Mouse (Mus musculus) subcutaneous adipose tissue, adult 2 months (tissue): ENCODE data around the gene Taar7f. TPM values are rescaled to one million over a fixed set of nuclear protein-coding genes. Genes with fewer than 3 reads are reported as not detected.

Source experiments
- polyA plus RNA-seq: library from polyadenylated mRNA; depleted of rRNA; stranded (reverse); fragments of >200 nt; gene quantifications from 2 replicates; pipeline ENCODE4 v1.2.3, GENCODE M21; 2012; ENCODE audit warnings: low replicate concordance; rRNA removed

Taar7f gene
- polyA plus RNA-seq = not detected in 2 replicates

GRCm38 (mm10) chr10:24049210-24049609 lies at the start of gene Taar7f:
Taar7f (plus strand) TSS chr10:24049510.

GRCm38 (mm10) chr10:23999639-24000038 lies 49.7 kb upstream of the Taar7f start, which contains the start of gene Taar7b:
Taar7b (plus strand) TSS chr10:23999939.

GRCm38 (mm10) chr10:24026922-24027321 lies 22.4 kb upstream of the Taar7f start, which contains the start of gene Taar7d:
Taar7d (plus strand) TSS chr10:24027222.

GRCm38 (mm10) chr10:24037314-24037713 lies 12.0 kb upstream of the Taar7f start, which contains the start of gene Taar7e:
Taar7e (plus strand) TSS chr10:24037614.

GRCm38 (mm10) chr10:24076200-24076599 lies 26.9 kb downstream of the Taar7f start, which contains the start of gene Taar8a:
Taar8a (plus strand) TSS chr10:24076500.

GRCm38 (mm10) chr10:24092194-24092593 lies 42.9 kb downstream of the Taar7f start, which contains the start of gene Taar8b:
Taar8b (minus strand) TSS chr10:24092294.

Other genes starting within 250 kb of the Taar7f start
- gene Vnn3, start 198.0 kb upstream of the Taar7f start, polyA plus RNA-seq = 11.5 and 34.9 TPM in 2 replicates
- 3.1 TPM in 2 replicates for gene Vnn1, start 154.8 kb upstream of the Taar7f start, polyA plus RNA-seq
- gene Taar1, start 129.2 kb upstream of the Taar7f start, polyA plus RNA-seq = not detected in 2 replicates
- gene Taar2, start 110.9 kb upstream of the Taar7f start, polyA plus RNA-seq = 0.11 TPM in 1 of 2 replicates, not detected in the other
- not detected in 2 replicates for gene Taar3, start 100.0 kb upstream of the Taar7f start, polyA plus RNA-seq
- 0.14 TPM in 1 of 2 replicates, not detected in the other for gene Taar4, start 89.0 kb upstream of the Taar7f start, polyA plus RNA-seq
- gene Taar5, start 78.8 kb upstream of the Taar7f start, polyA plus RNA-seq = not detected in 2 replicates
- not detected in 2 replicates for gene Taar6, start 63.9 kb upstream of the Taar7f start, polyA plus RNA-seq
- gene Taar7a, start 56.0 kb upstream of the Taar7f start, polyA plus RNA-seq = not detected in 2 replicates
- gene Taar7b, start 49.6 kb upstream of the Taar7f start, polyA plus RNA-seq = not detected in 2 replicates
- gene Taar7d, start 22.3 kb upstream of the Taar7f start, polyA plus RNA-seq = not detected in 2 replicates
- not detected in 2 replicates for gene Taar7e, start 11.9 kb upstream of the Taar7f start, polyA plus RNA-seq
- gene Taar8a, start 27.0 kb downstream of the Taar7f start, polyA plus RNA-seq = not detected in 2 replicates
- gene Taar8b, start 42.8 kb downstream of the Taar7f start, polyA plus RNA-seq = not detected in 2 replicates
- gene Taar8c, start 52.4 kb downstream of the Taar7f start, polyA plus RNA-seq = not detected in 2 replicates
- gene Taar9, start 60.0 kb downstream of the Taar7f start, polyA plus RNA-seq = not detected in 2 replicates
- gene Stx7, start 99.8 kb downstream of the Taar7f start, polyA plus RNA-seq = 63.4 and 63.9 TPM in 2 replicates
- 0.85 and 7.1 TPM in 2 replicates for gene Moxd1, start 174.0 kb downstream of the Taar7f start, polyA plus RNA-seq